Mouse (Mus musculus) E14TG2a.4 (cell line): Measurements from ENCODE around the gene Myom3.

ENCODE experiments used
- CTCF ChIP-seq: conservative IDR thresholded peaks from 2 replicates; pipeline ENCODE4 v1.5.1; 2014; ENCODE audit warnings: low read length
- POU5F1 ChIP-seq: IDR thresholded peaks from 2 replicates; pipeline ENCODE4 v1.6.1; 2014; ENCODE audit warnings: low read length, borderline replicate concordance

GRCm38 (mm10) chr4:135727817-135728216 lies 31.7 kb upstream of the Myom3 start, which contains the start of gene Il22ra1:
- TF ChIP-seq CTCF (no peak), POU5F1 (no peak)
